Mouse (Mus musculus) E14TG2a.4 (cell line): ENCODE measurements around the gene Cadm1.

Source experiments
- CTCF ChIP-seq: conservative IDR thresholded peaks from 2 replicates; pipeline ENCODE4 v1.5.1; 2014; ENCODE audit warnings: low read length
- NANOG ChIP-seq: IDR thresholded peaks from 2 replicates; pipeline ENCODE4 v1.6.1; 2014; ENCODE audit warnings: borderline replicate concordance, low read length, mixed read lengths
- POU5F1 ChIP-seq: IDR thresholded peaks from 2 replicates; pipeline ENCODE4 v1.6.1; 2014; ENCODE audit warnings: low read length, borderline replicate concordance

- TF ChIP-seq CTCF = no peak
- no peak for TF ChIP-seq NANOG
- no peak for TF ChIP-seq POU5F1
Measured at GRCm38 (mm10) chr9:47625621-47626210, 95.7 kb downstream of the Cadm1 start.
